Mouse (Mus musculus): ENCODE results near the gene Ubqln4. TPM values are rescaled to one million over a fixed set of nuclear protein-coding genes. Genes with fewer than 3 reads are reported as not detected.

Gene Ubqln4
- total RNA-seq (2021) = 10 to 100 TPM; 73.3 to 74.2 TPM
- long read RNA-seq, experiment 1, transcript Ubqln4-201 (11 exons, 3,330 nt) = major isoform, 20 of 58 reads
- long read RNA-seq, experiment 1, partial matches to known transcripts = 34 of 58 reads
- long read RNA-seq, experiment 1, other reads (novel, unspliced or antisense) = 4 of 58 reads
- long read RNA-seq, experiment 2, transcript Ubqln4-201 (11 exons, 3,330 nt) = major isoform, 28 of 41 reads
- long read RNA-seq, experiment 2, partial matches to known transcripts = 6 of 41 reads
- long read RNA-seq, experiment 2, other reads (novel, unspliced or antisense) = 7 of 41 reads

GRCm38 (mm10) chr3:88553525-88553879 is at the start of gene Ubqln4:
TSS of gene Ubqln4 (plus strand) at chr3:88553758.
- peak; percentile 96 for DNase-seq

DNA sequence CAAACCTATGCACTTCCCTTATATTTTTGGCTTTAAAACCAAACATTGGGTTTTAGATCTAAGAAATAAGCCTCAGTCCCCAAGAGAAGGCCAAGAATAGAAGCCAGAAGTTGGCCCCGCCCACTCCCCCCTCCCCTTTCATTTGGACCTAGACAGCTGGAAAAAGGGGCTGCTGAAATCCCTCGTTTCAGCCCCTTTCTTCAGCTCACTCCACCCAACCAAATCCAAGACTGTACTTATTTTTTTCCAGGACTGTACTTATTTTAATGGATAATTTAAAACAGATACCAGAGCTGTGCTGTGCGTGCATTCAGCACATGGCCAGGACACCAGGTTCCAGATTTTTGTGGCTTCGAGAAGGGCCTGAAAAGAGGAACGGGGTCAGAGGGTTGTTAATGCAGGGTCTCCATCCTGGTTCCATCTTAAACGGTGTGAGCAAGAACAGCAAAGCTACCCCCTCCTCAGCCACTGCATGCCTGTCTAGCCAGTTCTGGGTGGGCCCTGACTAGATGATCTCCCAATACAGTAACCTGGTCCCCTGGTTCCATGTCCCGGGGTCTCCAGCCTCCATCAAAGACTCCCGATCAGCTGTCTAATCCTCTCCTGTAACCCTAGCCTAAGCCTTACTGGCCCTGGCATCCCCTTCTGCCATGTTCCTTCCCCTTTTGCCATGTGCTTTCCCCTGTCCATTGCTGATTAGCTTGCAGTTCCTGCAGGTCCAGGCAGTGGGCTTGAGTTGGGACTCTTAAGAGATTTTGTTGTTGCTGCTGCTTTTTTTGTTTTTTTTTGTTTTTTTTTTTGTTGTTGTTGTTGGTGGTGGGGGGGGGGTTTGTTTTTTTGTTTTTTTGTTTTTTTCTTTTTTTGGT is 49.4 kb upstream of the Ubqln4 start:
- no peak for DNase-seq

- no peak for DNase-seq
These were observed 48.5 kb upstream of the Ubqln4 start for GRCm38 (mm10) chr3:88505081-88505480.

DNA sequence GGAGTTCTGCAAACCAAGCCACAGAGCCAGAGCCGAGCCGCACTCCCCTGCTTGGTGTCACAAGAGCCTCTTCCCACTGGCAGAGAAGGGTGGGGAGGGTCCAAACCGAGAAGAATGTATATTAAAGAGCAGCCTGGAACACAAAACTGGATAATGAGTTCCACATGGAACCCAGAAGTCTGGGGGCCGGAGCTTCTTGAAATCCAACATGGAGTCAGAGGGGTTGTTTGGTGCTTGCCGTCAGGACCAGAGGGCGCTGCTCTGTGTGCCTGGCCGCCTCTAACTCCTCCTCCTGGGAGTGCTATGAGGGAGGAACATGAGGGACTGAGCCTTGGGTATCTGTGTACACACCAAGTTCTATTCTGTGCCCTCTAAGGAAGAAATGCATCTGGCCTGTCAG is 47.8 kb upstream of the Ubqln4 start:
- no peak for DNase-seq

GRCm38 (mm10) chr3:88509250-88509649 is 44.3 kb upstream of the Ubqln4 start:
- DNase-seq = no peak

DNA sequence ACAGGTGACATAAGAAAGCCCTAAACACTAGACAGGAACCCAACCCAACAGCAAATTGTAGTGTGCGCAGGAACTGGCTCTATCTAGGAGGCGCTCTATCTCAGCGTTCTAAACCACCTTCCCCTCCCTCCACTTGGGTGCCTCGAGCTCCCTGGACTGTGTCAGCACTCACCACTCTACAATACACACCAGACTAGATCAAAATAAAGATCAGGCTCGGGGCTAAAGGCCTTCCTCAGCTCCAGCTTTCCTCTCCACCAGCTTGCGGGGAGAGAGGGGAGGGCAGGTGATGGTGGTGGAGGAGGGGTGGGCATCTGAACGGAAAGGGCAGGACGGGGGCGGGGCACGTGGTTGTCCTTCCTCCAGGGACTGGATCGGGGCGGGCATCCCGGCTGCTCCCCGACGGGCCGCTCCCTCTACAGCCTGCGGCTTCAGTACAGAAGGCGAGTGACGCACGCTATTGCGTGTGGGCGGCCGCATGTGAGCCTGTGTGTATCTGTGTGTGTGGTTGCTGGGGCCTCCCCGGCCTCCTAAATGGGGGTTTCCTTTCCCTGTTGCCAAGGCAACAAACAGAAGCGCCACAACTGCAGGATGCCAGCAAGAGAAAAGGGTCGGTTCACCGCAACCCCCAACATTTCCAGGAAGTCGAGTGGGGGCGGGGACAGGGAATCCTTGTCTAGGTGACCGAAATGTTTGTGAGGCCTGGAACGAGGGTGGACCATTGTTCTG is 43.7 kb upstream of the Ubqln4 start, which contains the start of gene Lmna:
TSS of gene Lmna (minus strand) at position 265 of the 729 bp plus-strand sequence.
- DNase-seq = peak; percentile 98 to 99

- peak; percentile 47 for DNase-seq
These were observed 42.9 kb upstream of the Ubqln4 start for GRCm38 (mm10) chr3:88510421-88511289.

DNA sequence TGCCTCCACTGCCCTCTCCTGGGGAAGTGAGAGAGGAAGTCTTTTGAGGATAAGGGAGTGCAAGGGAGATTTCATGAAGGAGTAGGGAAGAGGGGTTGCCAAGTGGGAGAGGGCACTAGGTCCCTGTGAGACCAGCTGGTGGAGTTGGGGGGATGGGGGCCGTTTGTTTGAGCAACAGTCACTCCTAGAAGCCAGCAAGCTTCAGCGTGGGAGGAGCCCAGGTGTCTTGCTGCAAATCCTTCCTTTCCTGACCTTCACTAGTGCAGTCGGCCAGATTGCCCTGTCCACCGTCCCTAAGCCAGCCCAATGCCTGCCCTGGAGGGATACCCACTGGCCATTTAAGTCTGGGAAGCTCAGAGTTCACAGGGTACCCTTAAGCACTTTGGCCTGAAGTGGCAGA is 42.0 kb upstream of the Ubqln4 start:
- no peak for DNase-seq

- DNase-seq = no peak
These were observed 41.2 kb upstream of the Ubqln4 start for GRCm38 (mm10) chr3:88512141-88512895.

DNA sequence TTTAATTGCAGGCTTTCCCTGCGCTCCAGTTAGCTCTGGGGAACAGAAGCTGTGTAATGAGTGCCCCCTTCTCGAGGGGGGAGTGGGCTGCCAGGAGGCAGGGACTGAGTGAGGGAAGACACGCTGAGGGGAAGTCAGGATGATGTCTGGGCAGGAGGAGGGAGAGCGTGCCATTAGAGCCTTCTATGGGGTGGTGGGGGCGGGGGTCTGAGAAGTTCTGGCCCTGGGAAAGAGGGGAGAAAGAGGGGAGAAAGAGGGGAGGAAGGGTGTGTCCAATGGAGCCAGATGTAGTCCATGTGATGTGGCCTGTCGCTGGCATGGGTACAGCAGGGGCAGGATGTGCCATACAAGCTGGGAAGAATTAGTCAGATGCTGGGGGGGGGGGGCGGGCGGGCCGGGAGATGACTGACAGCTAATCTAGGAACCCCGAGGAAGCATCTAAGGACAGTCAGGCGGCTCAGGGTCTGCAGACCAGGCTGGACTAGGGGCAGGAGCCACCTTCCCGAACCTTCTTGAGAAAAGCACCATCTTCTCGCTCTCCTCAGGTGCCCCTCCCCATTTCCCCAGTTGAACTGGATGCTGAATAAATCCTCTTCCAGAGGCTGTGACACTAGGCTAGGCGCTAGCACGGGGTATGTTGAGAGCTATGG is 40.5 kb upstream of the Ubqln4 start:
- DNase-seq = peak; percentile 56 to 66

DNA sequence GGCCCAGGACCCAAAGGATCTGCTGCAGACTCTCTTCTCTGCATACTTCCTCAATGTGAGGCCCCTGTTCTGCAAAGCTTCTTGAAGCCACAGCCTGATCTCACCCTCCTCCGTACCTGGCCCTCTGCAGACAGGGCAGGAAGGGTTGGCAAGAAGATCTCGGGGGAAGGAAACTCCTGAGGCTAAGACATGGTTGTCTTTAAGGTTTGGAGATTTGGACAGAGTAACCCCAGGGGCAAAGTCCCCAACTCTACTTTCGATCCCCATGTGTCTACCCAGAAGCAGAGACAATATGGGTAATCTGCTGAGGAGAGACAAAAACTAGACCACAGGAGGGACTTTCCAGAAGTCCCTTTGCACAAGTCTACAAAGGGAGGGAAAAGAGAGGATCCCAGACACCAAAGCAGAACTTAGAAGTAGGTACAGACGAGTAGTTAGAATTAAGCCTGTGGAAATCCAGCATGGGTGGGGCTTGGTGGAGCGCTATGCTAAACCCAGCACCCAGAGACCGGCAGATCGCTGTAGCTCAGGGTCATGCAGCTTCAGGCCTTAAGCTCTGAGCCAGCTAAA is 39.9 kb upstream of the Ubqln4 start:
- no peak for DNase-seq

- DNase-seq = no peak
These were observed 39.1 kb upstream of the Ubqln4 start for GRCm38 (mm10) chr3:88514231-88515094.

GRCm38 (mm10) chr3:88515095-88515386 is 38.5 kb upstream of the Ubqln4 start:
- DNase-seq = no peak

DNA sequence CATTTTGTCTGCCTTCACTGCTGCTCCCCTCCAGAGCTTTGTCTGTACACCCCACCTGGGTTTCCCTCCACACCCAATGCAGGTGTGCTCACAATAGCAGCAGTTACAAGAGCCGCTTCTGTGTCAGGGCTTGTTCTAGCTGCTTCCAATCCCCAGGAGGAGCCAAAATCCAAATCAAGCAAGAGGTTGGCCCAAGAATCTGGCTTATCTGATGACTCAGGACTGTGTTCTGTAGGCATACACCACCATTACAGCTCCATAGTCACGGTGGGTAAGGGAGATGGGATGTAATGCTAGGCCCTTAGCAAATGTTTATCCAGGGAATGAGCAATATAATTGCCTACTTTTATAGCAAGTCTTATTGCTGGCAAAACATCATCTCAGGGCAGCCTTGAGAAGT is 37.2 kb upstream of the Ubqln4 start:
- DNase-seq = no peak

GRCm38 (mm10) chr3:88518411-88518810 is 35.1 kb upstream of the Ubqln4 start:
- no peak for DNase-seq

DNA sequence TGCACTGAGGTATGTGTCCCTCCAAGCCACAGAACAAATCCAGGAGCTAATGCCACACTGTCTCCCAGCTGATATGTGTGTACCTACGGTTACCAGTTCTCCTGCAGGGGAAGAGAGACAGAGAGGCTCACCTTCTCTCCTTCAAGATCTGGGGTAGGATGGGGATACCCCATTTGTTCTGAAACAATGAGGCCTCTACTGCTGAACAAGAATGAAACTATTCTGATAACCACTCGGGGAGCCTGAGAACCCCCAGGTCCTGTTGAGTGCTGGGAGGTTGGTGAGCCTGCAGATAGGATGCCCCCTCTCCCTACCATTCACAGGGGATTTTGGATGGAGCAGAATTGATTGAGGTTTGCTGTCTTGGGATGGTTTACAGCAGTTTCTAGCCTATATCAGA is 33.5 kb upstream of the Ubqln4 start:
- DNase-seq = no peak

DNA sequence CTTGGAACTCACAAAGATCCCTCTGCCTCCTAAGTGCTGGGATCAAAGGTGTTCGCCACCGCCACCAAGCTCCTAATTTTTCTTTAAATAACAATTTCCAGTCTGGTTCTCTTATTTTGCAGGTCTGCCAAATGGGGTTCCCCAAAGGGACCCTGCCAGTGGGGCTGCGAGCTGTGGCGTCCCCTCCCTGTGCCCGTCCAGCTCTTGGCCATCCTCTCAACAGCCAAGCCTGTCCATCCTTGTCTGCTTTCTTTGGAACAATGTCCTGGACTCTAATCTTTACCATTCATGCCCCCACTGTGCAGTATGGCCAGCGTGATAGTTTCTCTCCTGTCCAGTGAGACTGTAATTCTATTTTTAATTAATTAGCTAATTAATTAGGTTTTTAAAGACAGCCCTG is 32.4 kb upstream of the Ubqln4 start:
- DNase-seq = no peak

GRCm38 (mm10) chr3:88521803-88522331 is 31.7 kb upstream of the Ubqln4 start:
- DNase-seq = peak; percentile 81 to 82

GRCm38 (mm10) chr3:88523027-88523426 is 30.5 kb upstream of the Ubqln4 start:
- no peak for DNase-seq

Data from adrenal gland, postnatal 36 days (tissue).